In the genomic region with DNA sequence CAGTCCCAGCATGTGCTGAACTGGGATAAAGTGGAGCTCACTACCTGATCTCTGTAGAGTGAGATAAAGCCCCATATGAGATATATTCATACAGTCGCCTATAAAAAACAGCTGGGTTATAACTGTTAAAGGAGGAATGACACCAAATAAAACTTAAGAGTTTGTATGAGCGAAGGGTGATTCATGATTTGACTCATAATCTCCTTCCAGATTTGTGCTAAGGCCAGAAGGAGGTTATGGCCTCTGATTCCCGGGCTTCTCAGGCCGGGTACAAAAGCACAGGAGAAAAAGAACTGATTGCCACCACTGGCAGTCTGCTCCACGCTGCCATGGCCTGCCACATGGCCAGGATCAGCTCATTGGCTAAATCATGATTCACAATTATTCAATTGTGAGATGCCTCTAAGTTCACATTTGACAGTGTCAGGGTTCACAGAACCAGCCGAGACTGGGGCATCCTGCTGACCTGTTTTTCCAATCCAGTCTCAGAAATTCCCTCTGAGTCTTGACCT, we compare ENCODE assay signal across 18 mouse cellular contexts. TPM values are rescaled to one million over a fixed set of nuclear protein-coding genes. Genes with fewer than 3 reads are reported as not detected.
"Had no signal": no experiment of that assay in that cellular context is flagged by ENCODE, and none has a peak within 500 bp of the region (broad histone marks: within the 10 kb centered on the region; RNA-seq: fewer than 3 reads in every experiment).

No protein-coding gene starts in this region.

- H3K9me3 ChIP-seq: limb, embryonic 15.5 days; liver, embryonic 12.5 days; midbrain, embryonic 10.5 days; midbrain, embryonic 15.5 days; neural tube, embryonic 13.5 days had no signal

- H3K36me3 ChIP-seq: limb, embryonic 15.5 days; liver, embryonic 12.5 days; midbrain, embryonic 10.5 days; midbrain, embryonic 15.5 days; neural tube, embryonic 13.5 days had no signal

- H3K4me3 ChIP-seq: layer of hippocampus, adult 2 months; left cerebral cortex, adult 2 months; limb, embryonic 15.5 days; liver, embryonic 12.5 days; midbrain, embryonic 10.5 days; midbrain, embryonic 15.5 days; neural tube, embryonic 13.5 days had no signal

- H3K27me3 ChIP-seq: limb, embryonic 15.5 days; liver, embryonic 12.5 days; midbrain, embryonic 15.5 days; neural tube, embryonic 13.5 days had no signal

- ATAC-seq: liver, embryonic 12.5 days; lung, postnatal 0 days; midbrain, embryonic 15.5 days had no signal

- H3K4me2 ChIP-seq: limb, embryonic 15.5 days; liver, embryonic 12.5 days; midbrain, embryonic 15.5 days; neural tube, embryonic 13.5 days had no signal

- H3K27ac ChIP-seq: left cerebral cortex, adult 2 months; limb, embryonic 15.5 days; liver, embryonic 12.5 days; midbrain, embryonic 10.5 days; midbrain, embryonic 15.5 days; neural tube, embryonic 13.5 days had no signal

- H3K4me1 ChIP-seq: limb, embryonic 15.5 days; liver, embryonic 12.5 days; midbrain, embryonic 10.5 days; midbrain, embryonic 15.5 days; neural tube, embryonic 13.5 days had no signal

- H3K9ac ChIP-seq: limb, embryonic 15.5 days; liver, embryonic 12.5 days; midbrain, embryonic 15.5 days; neural tube, embryonic 13.5 days had no signal

- DNase-seq: kidney, adult 18-20 months; kidney, postnatal 10 days; kidney, postnatal 4 days; lung, postnatal 4 days; retina, postnatal 1 day; right cerebral cortex, postnatal 4 days; spleen, adult 18-20 months; thymus, adult 18-20 months; thymus, postnatal 14 days had no signal

RNA-seq across cellular contexts. Expression of a gene that starts 41.5 kb away (rescaled TPM):
- total RNA-seq: monocyte, adult 5-6 weeks had no signal
